Mouse (Mus musculus) induced T-regulatory cell, adult 2 months (primary cell): Measurements from ENCODE around the gene Sgtb.

ENCODE experiments used
- DNase-seq: peaks from one replicate; pipeline ENCODE4 v3.0.0-alpha.2; 2012; ENCODE audit warnings: low read depth

Sgtb gene

DNA sequence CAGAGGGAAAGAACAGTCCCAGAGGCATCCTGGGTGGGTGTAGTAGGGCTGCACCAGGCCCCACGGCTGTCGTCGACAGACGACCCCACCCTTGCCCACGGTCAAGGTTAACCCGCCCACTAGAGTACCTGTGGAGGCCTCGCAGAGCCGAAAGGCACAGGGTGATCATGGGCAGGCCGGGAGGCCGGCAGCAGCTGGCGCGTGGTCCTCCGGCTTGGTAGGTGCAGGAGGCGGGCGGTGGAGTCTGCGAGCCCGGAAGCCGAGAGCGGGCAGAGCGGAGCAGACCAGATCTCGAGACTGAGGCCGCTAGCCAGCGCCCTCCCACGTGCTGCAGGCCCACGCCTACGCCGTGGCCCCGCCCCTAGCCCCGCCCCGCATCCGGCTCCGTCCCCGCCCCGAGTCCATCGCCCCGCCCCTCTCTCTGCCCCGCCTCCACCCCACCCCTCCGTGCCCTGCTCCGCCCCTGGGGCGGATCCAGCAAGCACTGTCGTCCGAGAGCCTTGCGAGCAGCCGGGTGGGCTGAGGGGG lies at the start of gene Sgtb, which contains the start of gene Nln:
Sgtb (plus strand) TSS at position 454 of the 528 bp plus-strand sequence.
Nln (minus strand) TSS at position 327 of the 528 bp plus-strand sequence.
- DNase-seq = peak; percentile 88

DNA sequence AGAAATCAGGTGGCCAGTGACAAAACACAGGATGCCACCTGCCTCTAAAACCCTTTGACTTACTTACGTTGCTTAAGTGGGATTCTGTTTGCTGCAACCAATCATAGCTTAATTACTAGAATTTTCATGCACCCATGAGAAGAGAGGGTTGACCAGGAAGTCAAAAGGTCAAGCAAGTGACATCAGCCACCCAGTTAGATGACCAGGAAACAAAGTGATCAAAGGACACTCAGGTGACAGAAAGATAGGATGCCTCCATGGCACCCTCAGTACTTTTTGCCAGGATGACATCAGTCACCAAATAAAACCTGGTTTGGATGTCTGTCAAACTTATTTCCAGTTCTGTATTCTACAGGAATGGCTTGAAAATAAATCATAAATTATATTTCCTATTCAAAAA lies 49.3 kb upstream of the Sgtb start:
- DNase-seq = no peak

DNA sequence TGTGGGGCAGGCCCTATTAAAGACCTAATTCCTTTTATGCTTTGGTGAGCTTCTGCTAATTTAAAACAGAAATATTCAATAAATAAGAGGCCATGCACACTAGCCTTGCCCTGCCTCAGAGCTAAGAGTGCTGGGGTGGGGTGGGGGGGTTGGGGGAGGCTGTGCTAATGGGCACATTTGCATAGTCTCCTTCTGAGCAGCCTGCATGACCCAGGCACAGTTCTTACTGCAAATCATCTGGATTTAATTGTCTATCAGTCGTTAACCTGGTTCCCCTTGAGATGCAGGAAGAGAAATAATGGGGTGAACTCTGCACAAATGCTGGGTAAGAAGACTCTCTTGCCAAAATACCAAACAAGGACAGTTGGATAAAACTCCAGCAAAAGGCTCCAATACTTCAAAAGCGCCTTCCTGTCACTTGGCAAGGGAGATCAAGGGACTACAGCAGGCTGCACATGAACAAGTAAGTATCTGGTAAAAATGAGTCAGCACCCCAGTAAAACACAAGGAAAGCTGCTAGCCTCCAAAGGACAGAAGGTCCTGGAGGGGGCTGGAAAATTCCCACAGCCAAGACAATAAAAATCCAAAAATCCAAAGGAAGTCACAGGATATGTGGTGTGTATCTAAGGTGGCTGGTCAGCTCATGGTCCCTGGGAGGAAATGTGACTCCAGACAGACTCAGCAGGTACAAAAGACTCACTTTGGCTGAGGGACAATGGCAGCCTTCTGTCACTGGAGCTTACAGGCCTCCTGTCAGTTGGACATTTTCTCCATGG lies 47.4 kb upstream of the Sgtb start:
- DNase-seq = no peak

DNA sequence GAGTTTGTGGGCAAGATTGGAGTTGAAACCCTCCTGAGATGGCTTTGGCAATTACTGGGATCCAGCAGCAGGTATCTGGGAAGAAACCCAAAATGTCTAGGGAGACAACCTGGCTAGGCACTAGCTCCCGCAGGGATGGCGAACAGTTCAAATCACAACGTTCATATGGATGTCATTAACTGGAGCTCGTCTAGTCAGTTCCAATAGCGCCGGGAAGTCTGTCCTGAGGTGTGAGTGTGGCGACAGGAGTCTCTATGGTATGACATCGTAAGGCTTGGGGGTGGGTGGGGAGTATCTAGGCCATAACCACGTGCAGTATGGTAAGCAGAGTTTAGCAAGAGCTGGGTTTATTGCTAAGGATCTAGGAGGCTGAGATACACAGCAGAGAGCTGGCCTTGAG lies 46.5 kb upstream of the Sgtb start:
- DNase-seq = no peak

DNA sequence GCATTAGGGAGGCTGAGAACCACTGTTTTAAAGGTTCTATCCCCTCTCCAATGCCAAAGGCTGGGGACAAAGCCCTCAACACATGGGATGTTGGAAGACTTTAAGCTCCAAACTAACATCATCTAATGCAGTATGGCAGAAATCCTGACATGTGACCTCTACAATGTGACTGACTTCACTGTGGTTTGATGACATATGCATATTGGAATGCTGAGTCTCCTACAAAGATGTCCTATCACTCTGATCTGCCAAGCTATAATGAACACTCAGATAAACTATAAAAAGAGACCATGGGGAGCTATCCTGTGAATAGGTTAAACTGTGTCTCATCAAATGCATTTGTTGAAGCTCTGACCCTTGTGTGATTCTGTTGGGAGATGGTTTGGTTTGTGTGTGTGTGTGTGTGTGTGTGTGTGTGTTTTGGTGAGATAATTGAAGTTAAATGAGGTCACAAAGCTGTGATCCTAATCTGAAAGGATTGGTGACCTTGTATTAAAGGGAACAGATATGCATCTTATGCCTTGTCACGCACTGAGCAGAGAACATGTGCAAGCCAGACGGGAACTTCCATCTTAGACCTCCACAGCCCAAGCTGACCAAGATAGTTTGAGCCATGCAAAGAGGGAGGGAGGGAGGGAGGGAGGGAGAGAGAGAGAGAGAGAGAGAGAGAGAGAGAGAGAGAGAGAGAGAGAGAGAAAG lies 43.7 kb upstream of the Sgtb start:
- DNase-seq = no peak

DNA sequence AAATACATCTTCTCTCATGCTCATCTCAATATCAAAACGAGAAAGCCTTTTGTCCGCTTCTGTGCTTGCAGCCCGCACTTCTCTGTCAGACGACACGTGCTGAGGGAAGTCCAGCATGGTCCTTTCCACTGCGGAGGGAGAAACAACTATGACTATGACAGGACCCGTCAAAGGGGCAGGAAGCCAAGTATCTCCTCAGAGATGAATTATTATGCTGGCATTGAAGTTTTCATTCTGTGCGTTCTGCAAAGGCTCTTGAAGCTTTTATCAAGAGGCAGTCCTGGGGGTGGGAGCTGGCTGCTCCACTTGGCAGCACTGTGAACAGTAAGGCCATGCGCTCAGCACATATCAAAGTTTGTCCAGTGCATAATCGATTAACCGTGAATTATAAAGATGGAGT lies 40.3 kb upstream of the Sgtb start:
- no peak for DNase-seq

DNA sequence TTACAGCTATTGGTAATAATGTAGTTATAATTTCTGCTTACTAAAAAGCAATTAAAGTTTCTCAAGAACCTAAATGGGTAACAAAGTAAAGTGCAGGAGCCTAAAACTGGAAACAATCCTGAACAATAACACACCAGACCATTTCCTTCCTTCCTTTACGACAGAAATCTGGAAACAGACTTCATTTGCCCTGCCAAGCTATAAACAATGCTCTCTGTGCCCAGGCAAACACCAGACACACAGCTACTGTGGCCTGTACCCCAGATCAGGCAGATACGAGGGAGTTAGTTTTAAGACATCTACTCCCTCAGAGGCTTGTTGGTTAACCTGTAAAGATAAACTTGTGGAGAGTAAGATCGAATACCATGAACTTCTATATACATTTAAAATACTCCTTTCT lies 38.8 kb upstream of the Sgtb start:
- no peak for DNase-seq

DNA sequence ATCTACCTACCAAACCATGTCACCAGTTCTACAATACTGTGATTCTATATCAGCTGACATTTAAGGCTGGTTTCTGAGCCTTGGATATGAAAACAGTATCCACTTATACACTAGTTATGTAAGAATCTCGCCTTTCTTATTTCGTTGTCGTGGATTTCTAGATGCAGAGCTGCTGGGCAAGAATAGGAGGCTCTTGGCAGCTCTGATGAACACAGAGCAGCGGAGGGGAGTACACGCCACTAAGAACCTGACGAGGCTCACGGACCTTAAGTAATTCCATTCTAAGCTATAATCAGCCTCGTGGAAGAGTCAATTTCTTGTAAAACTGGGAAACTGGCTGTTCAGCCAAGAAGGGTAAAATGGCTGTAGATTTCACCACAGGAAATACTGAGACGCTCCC lies 37.2 kb upstream of the Sgtb start:
- DNase-seq = no peak

DNA sequence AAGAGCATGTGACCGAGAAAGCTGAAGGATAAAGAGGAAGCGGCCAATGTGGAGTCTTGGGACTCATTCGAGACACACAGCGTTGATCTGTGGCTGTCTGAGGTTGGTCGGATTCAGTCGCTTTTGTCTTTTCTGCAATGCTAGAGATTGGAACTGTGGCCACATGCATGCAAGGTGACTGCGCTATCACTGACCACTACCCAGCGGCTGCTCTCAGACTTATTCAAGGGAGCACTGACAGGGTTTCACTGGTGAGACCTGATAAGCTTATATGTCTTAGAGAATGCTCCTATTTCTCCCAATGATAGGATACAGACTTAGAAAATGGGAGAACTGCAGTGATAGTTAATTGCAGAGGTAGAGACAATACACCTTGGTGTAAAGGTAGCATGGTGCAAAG lies 35.3 kb upstream of the Sgtb start:
- DNase-seq = no peak

DNA sequence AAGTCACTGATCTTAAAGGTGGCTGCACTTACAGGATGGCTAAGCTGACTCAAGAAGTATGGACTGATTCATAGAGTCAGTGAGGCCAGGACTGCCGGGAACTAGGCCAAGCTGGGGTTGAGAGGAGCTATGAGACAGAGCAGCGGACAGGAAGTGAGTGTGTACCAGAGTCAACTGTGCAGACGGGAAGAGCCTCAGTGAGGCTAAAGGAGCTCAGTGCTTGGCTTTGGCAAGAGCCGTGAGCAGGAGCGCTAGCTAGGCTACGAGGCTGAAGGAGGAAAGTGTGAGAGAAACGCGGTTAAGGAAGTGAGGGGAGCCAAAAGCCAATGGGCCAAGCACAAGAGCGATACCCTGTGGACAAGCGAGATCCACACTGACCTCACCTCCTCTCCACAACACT lies 34.8 kb upstream of the Sgtb start:
- no peak for DNase-seq

DNA sequence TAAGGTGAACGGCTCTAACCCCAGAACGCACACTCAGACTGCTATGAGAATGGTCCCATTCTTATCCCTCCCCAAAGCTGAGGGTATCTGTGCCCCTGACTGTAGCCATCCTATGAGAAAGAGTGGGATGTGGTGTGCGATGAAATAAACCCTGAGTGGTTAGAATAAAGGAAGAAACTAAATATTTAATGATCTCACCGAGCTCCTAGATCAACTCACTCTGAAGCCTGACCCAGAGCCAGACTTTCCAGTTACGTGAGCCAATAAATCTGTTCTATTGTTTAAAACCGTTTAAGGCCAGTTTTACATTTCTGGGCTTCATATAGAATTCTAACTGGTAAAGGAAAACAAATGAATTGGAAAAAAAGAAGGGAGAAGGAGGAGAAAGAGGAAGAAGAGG lies 32.5 kb upstream of the Sgtb start:
- DNase-seq = no peak

DNA sequence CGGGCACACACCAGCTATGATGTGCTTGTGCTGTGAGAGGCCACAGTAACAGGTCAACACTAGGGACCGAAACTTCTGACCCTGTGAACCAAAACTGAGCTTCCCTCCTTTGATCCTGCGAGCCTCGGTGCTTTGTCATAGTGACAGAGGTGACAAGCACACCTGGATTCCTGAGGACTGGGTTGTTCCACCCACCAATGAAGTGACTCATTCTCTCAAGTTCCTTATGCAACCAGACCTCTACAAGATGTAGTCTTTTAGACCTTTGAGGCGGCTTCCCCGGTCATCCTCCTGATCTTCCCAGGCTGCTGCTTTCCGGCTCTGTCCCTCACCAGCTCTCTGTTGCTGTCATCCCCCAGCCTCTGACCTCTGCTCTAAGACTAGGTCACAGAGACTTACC lies 27.0 kb upstream of the Sgtb start:
- no peak for DNase-seq

DNA sequence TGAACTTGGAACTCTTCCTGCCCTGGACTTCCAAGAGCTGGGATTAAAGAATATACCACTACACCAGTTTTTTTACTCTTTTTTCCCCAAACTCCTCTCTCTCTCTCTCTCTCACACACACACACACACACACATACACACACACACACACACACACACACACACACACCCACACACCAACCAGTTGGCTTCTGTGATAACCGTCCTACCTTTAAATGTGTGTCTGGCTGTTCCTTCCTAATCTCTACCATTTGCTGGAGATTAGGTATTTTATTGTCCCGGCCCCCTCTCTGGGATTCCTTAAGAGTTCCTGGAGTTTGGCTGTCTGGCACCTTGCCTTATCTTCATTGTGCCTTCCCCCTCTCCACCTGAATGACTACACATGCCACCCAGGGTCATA lies 24.9 kb upstream of the Sgtb start:
- no peak for DNase-seq

DNA sequence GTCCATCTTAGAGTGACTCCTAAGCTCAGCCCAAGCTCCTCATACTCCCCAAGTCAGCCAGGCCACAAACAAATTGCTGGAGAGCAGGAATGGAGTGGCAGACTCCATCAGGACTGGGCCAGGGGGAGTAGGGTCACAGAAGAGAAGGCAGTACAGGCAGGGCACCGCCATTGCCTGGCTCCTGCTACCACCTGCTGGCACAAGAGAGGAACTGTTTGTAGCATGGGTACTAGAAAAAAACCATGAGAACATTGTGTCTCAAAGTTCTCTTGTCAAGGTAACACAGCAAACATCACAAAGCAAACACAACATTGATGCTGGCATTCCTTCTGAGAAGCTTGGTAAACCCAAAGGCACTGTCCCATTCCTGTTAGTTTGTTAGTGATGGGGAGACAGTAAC lies 20.2 kb upstream of the Sgtb start:
- DNase-seq = peak; percentile 67

DNA sequence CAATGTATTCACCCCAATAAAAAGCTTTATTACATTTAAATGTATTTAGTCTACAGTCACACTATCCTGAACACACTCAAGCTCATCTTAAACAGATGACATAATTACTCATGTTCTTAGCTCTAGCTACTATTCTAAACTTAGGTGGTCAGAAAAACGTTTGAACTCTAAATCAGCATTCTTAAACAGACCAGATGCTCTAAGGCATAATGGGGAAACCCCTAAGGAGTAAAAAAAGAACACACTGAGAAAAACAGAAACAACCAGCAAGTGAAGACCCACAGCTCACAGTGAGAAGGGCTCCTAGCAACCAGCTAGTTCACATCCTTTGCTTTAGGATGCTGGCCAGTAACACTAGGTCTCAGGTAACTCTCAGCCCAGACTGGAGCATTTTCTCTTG lies 17.8 kb upstream of the Sgtb start:
- DNase-seq = peak; percentile 22

DNA sequence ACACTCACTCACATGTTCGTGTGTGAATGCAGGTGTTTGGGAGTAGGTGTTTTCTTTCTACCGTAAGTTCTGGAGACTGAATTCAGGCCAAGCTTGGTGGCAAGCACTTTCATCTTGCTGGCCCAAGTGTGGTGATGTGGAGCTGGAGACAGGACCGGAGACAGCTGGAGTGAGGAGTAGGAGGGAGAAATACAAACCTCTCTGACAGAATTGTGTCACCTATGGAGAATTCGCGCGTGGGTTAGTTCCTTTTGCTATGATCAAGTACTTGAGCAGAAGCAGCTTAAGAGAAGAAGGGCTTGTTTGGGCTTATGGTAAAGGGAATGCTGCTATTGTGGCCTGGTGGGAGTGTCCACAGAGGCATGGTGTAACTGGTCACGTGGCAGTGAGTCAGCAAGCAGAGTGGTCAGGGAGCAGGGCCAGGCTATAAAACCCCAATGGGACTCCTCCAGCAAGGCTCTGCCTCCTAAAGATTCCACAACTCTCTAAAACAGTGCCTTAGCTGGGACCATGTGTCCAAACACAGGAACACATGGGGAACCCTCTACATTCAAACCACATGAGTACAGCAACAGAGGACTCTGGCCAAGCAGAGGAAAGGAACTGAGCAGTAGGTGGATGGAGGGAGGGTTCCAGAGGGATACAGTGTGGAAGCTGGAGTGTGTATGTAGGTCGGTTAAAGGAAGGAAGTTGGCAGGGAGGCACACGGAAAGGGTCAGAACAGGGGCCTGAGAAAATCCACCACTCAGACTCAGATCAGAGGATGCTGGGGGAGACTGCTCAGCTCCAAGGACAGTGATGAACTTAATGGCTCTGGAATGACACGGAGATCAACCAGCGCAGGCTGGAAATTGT lies 14.8 kb upstream of the Sgtb start:
- no peak for DNase-seq

DNA sequence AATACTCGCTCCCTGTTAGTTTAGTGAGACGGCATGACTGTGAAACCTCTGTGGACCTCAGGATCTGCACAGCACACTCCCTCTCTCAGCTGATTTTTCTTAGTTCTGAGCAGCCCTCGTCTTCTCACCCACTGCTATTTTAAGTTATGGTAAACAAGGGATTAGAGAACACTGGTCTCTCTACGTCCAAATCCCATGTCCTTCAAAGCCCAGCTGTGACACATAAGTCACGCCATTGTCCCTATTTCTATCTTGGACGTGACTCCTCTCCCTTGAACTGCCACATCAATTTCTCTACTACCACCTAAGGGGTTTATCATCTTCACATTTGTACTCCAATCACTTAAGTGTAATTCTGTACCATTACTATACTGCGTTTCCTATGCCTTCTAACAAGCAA lies 13.6 kb upstream of the Sgtb start:
- DNase-seq = no peak

DNA sequence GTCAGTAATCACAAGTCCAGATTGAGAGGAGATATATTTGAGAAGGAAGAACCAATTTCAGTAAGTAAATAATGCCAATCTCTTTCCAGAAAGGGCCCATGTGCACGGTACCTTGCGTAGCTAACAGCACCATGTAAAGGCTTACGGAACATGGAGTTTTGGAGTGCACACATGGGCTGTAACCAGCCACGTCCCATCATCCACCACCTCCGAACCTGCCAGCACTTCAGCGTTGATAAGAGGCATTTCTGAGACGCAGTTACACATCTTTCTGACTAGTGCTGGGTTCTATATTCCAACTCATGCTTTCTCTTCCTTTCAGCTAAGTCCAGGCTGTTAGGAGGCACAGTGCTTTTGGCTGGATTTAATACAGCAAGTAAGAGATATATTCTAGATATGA lies 12.4 kb upstream of the Sgtb start:
- DNase-seq = no peak

DNA sequence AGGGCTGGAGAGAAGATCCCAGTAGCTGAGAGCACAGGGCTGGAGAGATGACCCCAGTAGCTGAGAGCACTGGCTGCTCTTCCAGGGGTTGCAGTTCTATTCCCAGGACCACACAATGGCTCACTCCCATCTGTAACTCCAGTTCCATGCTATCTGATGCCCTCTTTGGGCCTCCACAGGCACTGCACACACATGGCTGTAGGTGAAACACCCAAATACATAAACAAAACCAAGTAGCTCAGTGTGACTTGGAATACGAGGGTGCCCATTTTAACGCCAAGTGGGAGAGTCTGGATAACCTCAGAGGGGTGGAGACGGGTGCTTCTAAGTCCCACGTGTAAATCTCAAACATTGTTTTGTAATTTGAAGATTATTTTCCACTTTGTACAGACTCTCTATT lies 9.1 kb upstream of the Sgtb start:
- DNase-seq = no peak

DNA sequence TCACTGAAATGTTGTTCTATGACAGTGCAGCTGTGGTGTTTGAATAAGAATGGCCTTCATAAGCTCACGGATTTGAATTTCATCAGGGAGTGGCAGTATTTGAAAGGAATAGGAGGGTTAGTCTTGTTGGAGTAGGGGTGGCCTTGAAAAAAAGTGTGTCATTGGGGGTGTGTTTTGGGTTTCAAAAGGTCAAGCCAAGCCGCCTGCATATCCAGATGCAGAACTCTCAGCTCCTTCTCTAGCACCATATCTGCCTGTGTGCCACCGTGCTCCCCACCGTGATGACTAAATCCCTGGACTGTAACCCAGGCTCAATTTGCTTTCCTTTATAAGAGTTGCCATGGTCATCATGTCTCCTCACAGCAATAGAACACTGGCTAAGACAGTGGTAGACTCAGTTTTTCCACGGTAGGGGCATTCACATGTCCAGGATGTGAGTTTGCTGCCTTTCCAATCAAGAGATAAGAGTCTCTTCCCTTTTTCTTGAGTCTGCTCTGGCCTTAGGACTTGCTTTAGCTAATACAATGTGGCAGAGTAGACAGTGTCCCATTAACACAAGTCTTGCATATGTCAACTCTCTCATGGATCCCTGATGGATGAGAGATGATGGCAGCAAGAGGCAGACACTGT lies 7.8 kb upstream of the Sgtb start:
- no peak for DNase-seq

DNA sequence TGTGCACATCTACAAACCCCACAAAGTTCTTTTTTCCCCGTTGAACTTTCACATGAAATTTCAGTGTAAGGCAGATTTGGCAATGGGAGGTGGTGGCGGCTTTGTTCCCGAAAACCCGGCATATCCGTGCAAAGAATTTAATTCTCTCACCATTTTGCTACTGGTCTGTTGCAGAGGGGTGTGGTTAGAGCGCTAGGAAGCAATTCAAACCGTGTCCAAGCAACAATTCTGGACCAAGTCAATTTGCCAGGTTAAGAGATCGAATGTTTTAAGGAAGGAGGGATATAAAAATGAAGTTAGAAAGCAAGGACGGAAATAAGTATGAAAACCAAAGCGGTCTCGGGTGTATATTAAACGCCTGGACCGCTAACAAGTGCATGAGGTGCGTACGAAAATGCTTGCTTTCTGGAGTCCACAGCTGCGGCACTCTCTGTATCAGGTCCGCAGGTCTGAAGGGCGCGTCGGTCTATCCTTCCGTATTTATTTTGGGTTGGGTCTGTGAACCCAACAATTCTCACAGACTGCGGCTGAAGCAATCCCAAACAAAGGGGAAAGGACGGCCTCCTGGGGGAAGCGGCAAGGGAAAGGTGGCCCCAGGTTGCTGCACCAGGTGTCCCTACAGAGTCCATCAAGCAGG lies 772 bp upstream of the Sgtb start:
- DNase-seq = no peak
